Mouse (Mus musculus): ENCODE results near the gene Slc44a2.

DNA sequence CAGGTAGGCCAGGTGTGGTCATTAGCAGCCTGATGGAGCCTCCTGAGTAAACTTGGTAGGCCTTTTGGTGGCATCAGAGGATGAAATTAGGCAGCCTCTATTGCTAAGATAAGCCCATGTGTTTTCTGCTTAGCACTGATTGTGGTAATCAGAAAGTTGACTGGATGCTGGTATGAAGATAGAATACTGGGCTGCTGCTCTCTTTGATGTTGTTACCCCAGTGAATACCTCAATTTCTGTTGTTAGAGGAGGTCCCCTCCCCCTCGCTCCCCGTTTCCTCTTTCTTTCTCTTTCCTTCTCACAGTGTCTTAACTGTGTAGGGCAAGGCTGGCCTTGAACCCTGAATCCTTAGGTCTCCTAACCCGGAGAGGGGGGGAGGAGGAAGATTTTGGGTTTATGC lies 58.7 kb downstream of the Slc44a2 start:
- no peak for TF ChIP-seq CTCF (IDR thresholded peaks at IDR 0.05)
- no peak for TF ChIP-seq EP300 (IDR thresholded peaks at IDR 0.05)

Data from lung, postnatal 0 days (tissue).